ENCODE assay signal across 11 mouse cellular contexts in the genomic region with DNA sequence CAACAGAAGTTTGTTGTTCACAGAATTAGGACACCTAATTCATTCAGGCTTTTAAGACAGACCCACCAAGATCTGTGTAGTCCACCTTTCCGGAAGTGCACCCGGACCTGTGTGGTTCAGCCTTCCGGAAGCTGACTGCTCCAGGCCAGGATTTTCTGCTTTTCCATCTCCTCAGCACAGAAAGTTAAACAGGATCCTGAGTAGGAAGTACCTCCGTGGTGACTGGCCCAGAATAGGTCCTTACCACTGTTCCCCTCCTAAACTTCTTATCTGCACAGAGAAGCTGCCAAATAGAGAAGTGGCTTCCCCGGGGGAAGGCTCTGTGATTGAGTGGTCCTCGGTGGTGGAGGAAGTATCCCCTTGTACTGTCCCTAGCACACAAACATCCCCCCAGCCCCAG. TPM values are rescaled to one million over a fixed set of nuclear protein-coding genes. Genes with fewer than 3 reads are reported as not detected.
A peak's percentile ranks its signal among the peaks of the same experiment; 100 is the strongest.
DNase-seq lines count a peak whose midpoint lies in the region; ATAC-seq and TF ChIP-seq lines count a peak whose summit lies in the region.
"Had no signal": no experiment of that assay in that cellular context is flagged by ENCODE, and none has a peak within 500 bp of the region (broad histone marks: within the 10 kb centered on the region; RNA-seq: fewer than 3 reads in every experiment).

No protein-coding gene starts in this region.

- H3K27me3 ChIP-seq in spleen, adult 2 months (ENCODE audit: control insufficient read depth, insufficient read depth, low read length) = no peaks in the 10 kb centered on the region
- H3K27me3 ChIP-seq in intestine, postnatal 0 days (replicated peaks; ENCODE audit: control insufficient read depth, insufficient read depth, low read length) = no peaks in the 10 kb centered on the region
- H3K27me3 ChIP-seq in megakaryocyte, embryonic 14.5 days (replicated peaks) = no peaks in the 10 kb centered on the region
- no peaks in the 10 kb centered on the region for H3K27me3 ChIP-seq in forebrain, embryonic 10.5 days (ENCODE audit: poor library complexity, severe bottlenecking)
- no peaks in the 10 kb centered on the region for H3K27me3 ChIP-seq in forebrain, embryonic 15.5 days
- H3K27me3 ChIP-seq: embryonic facial prominence, embryonic 12.5 days; midbrain, embryonic 15.5 days had no signal

- no peak overlapping the region for H3K9ac ChIP-seq in intestine, postnatal 0 days (ENCODE audit: low read depth, low read length)
- no peak overlapping the region for H3K9ac ChIP-seq in forebrain, embryonic 15.5 days (replicated peaks)
- H3K9ac ChIP-seq: embryonic facial prominence, embryonic 12.5 days; midbrain, embryonic 15.5 days had no signal

- 6% methylated on average over 6 of the region's 6 CpGs for WGBS in spleen, adult 2 months
- WGBS in intestine, postnatal 0 days = 39% methylated on average over 6 of the region's 6 CpGs
- 72% methylated on average over 6 of the region's 6 CpGs for WGBS in forebrain, embryonic 10.5 days
- 75% methylated on average over 6 of the region's 6 CpGs for WGBS in forebrain, embryonic 15.5 days

- H3K36me3 ChIP-seq in spleen, adult 2 months (ENCODE audit: control insufficient read depth, insufficient read depth, low read length) = no peaks in the 10 kb centered on the region
- no peaks in the 10 kb centered on the region for H3K36me3 ChIP-seq in intestine, postnatal 0 days (ENCODE audit: control insufficient read depth, insufficient read depth)
- H3K36me3 ChIP-seq in megakaryocyte, embryonic 14.5 days (replicated peaks; ENCODE audit: low read length) = no peaks in the 10 kb centered on the region
- no peaks in the 10 kb centered on the region for H3K36me3 ChIP-seq in forebrain, embryonic 10.5 days (replicated peaks)
- no peaks in the 10 kb centered on the region for H3K36me3 ChIP-seq in forebrain, embryonic 15.5 days
- H3K36me3 ChIP-seq: embryonic facial prominence, embryonic 12.5 days; midbrain, embryonic 15.5 days had no signal

- DNase-seq in spleen, adult 2 months (ENCODE audit: low read depth in 1 of 2, low spot score in 2 of 2) = peak in 1 of 2 experiments; percentile 20
- no peak for DNase-seq in spleen, adult 12 weeks (ENCODE audit: low spot score)
- peak; percentile 43 for DNase-seq in thymus, postnatal 4 days
- no peak for DNase-seq in forebrain, embryonic 10.5 days (ENCODE audit: extremely low spot score, low spot score)
- no peak for DNase-seq in layer of hippocampus, adult 8-10 months (ENCODE audit: low spot score in 2 of 2)
- DNase-seq: kidney, adult 11 months had no signal

- TF ChIP-seq CTCF in spleen, adult 2 months (IDR thresholded peaks at IDR 0.05; ENCODE audit: extremely low read depth, insufficient read depth, insufficient read length, insufficient replicate concordance) = no peak
- no peak for TF ChIP-seq CTCF in intestine, postnatal 0 days (IDR thresholded peaks at IDR 0.05; ENCODE audit: low read depth)

- no peaks in the 10 kb centered on the region for H3K9me3 ChIP-seq in intestine, postnatal 0 days (ENCODE audit: control insufficient read depth)
- no peaks in the 10 kb centered on the region for H3K9me3 ChIP-seq in megakaryocyte, embryonic 14.5 days
- H3K9me3 ChIP-seq in forebrain, embryonic 10.5 days = no peaks in the 10 kb centered on the region
- H3K9me3 ChIP-seq in forebrain, embryonic 15.5 days = no peaks in the 10 kb centered on the region
- H3K9me3 ChIP-seq: embryonic facial prominence, embryonic 12.5 days; midbrain, embryonic 15.5 days had no signal

- peaks cover 14% of the 10 kb centered on the region; the same call in 1 of the 2 replicates for H3K4me1 ChIP-seq in spleen, adult 2 months (ENCODE audit: control insufficient read depth, insufficient read depth, insufficient read length)
- 0 out of 2 replicates have a peak, but pooled peaks cover 4% of the 10 kb centered on the region for H3K4me1 ChIP-seq in intestine, postnatal 0 days (replicated peaks; ENCODE audit: control insufficient read depth, insufficient read depth, low read length)
- H3K4me1 ChIP-seq in megakaryocyte, embryonic 14.5 days = peaks cover 72% of the 10 kb centered on the region
- peaks cover 12% of the 10 kb centered on the region for H3K4me1 ChIP-seq in forebrain, embryonic 10.5 days
- H3K4me1 ChIP-seq in forebrain, embryonic 15.5 days = no peaks in the 10 kb centered on the region
- H3K4me1 ChIP-seq: midbrain, embryonic 15.5 days had no signal

- H3K4me3 ChIP-seq in spleen, adult 2 months (ENCODE audit: extremely low read depth, insufficient read depth, insufficient read length) = peak overlapping the region; percentile 51; the same call in 1 of the 2 replicates
- peak overlapping the region; percentile 32; the same call in 1 of the 2 replicates for H3K4me3 ChIP-seq in intestine, postnatal 0 days (ENCODE audit: low read depth, low read length)
- H3K4me3 ChIP-seq in megakaryocyte, embryonic 14.5 days (replicated peaks) = peak overlapping the region; percentile 80
- no peak overlapping the region for H3K4me3 ChIP-seq in forebrain, embryonic 10.5 days
- H3K4me3 ChIP-seq in forebrain, embryonic 15.5 days = no peak overlapping the region
- H3K4me3 ChIP-seq: embryonic facial prominence, embryonic 12.5 days; midbrain, embryonic 15.5 days had no signal

- peak overlapping the region; percentile 49 for H3K4me2 ChIP-seq in intestine, postnatal 0 days (replicated peaks; ENCODE audit: low read depth)
- H3K4me2 ChIP-seq in forebrain, embryonic 15.5 days (replicated peaks) = no peak overlapping the region
- H3K4me2 ChIP-seq: embryonic facial prominence, embryonic 12.5 days; midbrain, embryonic 15.5 days had no signal

- peak overlapping the region; percentile 67 for H3K27ac ChIP-seq in spleen, adult 2 months (ENCODE audit: insufficient read depth, low read length)
- H3K27ac ChIP-seq in intestine, postnatal 0 days (ENCODE audit: low read depth, low read length) = no peak overlapping the region
- H3K27ac ChIP-seq in forebrain, embryonic 10.5 days = no peak overlapping the region
- H3K27ac ChIP-seq in forebrain, embryonic 15.5 days (replicated peaks) = no peak overlapping the region
- H3K27ac ChIP-seq: embryonic facial prominence, embryonic 12.5 days; midbrain, embryonic 15.5 days had no signal

- TF ChIP-seq POLR2A in spleen, adult 2 months (IDR thresholded peaks at IDR 0.05; ENCODE audit: low read depth, low read length) = no peak

- ATAC-seq in intestine, postnatal 0 days = no peak
- no peak for ATAC-seq in forebrain, embryonic 15.5 days (replicated peaks)
- ATAC-seq: midbrain, embryonic 15.5 days had no signal

RNA-seq across cellular contexts. Expression of gene Mgst2, which starts 2.4 kb away (rescaled TPM):
- 3.3 and 4.1 TPM in 2 replicates for polyA plus RNA-seq in spleen, adult 2 months (2012; rRNA removed)
- polyA plus RNA-seq in intestine, postnatal 0 days (2015; fragmentation: Nextera tagmentation; extraction: Ambion mirVana) = 128 and 153 TPM in 2 replicates
- polyA plus RNA-seq in megakaryocyte, embryonic 14.5 days (2012; ENCODE audit: insufficient read depth, low replicate concordance) = 1.1 TPM in 1 of 2 replicates, not detected in the other
- 0.67 TPM in 1 of 2 replicates, not detected in the other for polyA plus RNA-seq in forebrain, embryonic 10.5 days (2016; fragmentation: Nextera tagmentation; extraction: Ambion mirVana)
- polyA plus RNA-seq in forebrain, embryonic 15.5 days (2015; fragmentation: Nextera tagmentation; extraction: Ambion mirVana) = 0.36 and 0.95 TPM in 2 replicates
- 1 to 10 TPM in 1 of 4 experiments, under 1 TPM in 1, not detected in 2; 0.61 to 1.4 TPM for total RNA-seq in layer of hippocampus, adult 8-10 months (2022)

Comparison
In these comparisons a context has a peak if more than half of its experiments do, and no peak if none do; other contexts are left out.
1. H3K4me3 ChIP-seq: peak in spleen, adult 2 months (single experiment), intestine, postnatal 0 days (single experiment) and megakaryocyte, embryonic 14.5 days (single experiment); none in forebrain, embryonic 10.5 days (single experiment) and forebrain, embryonic 15.5 days (single experiment).
2. RNA of gene Mgst2, which starts 2.4 kb away (polyA plus RNA-seq): 128 to 153 TPM in intestine, postnatal 0 days; 3.3 to 4.1 TPM in spleen, adult 2 months, 1.1 TPM in megakaryocyte, embryonic 14.5 days, 0.36 to 0.95 TPM in forebrain, embryonic 15.5 days and 0.67 TPM in forebrain, embryonic 10.5 days; every median in the first group is over 10 times any median in the second.